Mouse (Mus musculus) embryonic fibroblast, embryonic 13.5 days (primary cell): ENCODE results near the gene Dicer1.

Source experiments
- CTCF ChIP-seq: IDR thresholded peaks from 2 replicates; pipeline ENCODE4 v1.5.1; 2011; ENCODE audit warnings: mild to moderate bottlenecking, control low read depth, low read length, moderate library complexity, borderline replicate concordance; ENCODE audit not compliant: insufficient read depth
- POLR2A ChIP-seq: IDR thresholded peaks from 2 replicates; pipeline ENCODE4 v1.6.1; 2011; ENCODE audit warnings: low read depth, mild to moderate bottlenecking, control low read depth, low read length, moderate library complexity

DNA sequence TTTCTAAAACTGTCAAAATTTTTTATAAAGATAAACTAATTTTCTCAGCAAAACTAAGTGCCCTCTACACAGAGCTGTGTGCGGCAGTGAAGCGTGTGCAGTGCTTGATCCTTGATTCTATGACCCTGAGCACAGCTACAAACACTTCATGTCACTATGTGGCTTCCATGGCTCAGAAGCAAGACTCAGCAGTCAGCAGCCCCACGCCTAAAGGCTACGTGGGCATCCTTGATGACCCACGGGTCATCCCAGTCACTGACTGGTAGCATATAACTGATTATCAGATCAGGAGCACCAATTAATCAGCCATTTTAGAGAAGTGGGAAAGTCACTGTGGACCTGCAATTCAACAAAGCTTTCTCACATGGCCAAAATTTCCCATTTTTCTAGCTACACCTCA lies 4.5 kb downstream of the Dicer1 start:
- TF ChIP-seq CTCF (no peak), POLR2A (no peak)
